Mouse (Mus musculus): ENCODE measurements around the gene Rbfox3. TPM values are rescaled to one million over a fixed set of nuclear protein-coding genes. Genes with fewer than 3 reads are reported as not detected.

Rbfox3 gene
- total and polyA plus RNA-seq, 3 experiments = not detected

DNA sequence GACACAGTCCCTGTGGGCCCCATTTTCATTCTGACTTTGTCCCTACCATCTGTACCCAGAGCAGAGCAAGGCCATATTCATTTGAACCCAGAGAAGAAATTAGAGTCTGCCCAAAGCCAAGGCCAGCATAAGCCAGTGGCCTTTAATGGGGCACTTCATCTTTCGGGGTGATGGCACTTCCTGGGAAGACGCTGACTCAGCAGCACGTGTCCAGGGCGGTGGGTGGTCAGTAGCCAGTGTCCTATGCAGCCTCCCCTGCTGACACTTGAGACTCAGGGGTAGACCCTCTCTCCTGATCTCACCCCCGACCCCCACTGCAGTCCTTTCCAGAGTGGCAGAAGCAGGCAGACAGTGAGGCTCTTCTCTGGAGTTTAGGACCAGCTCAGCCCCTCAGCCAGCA is 283.9 kb downstream of the Rbfox3 start:
- dilution Hi-C loops (cut with MboI; ENCODE audit: extremely low pct_ligation_motif_present, extremely low pct_unique_long_range_greater_than_20kb, low sequenced_read_pairs) = no loop called here
- Histone ChIP-seq H3K4me2 (ENCODE audit: insufficient read depth, low read depth, poor library complexity, severe bottlenecking) (no peak overlapping the region), H3K9ac (ENCODE audit: insufficient read depth, low read depth) (no peak overlapping the region), H3K79me2 (replicated peaks; ENCODE audit: control insufficient read depth, extremely low read depth, insufficient read depth, poor library complexity, severe bottlenecking) (no peaks in the 10 kb centered on the region), H3K36me3 (replicated peaks in 1 of 2; ENCODE audit: control insufficient read depth in 1 of 2, insufficient read depth in 1 of 2, low read length in 1 of 2) (no peaks in the 10 kb centered on the region), H3K27ac (ENCODE audit: insufficient read depth, low read depth) (no peak overlapping the region), H3K4me3 (replicated peaks in 1 of 3; ENCODE audit: low read depth in 2 of 3, low read length in 2 of 3, poor library complexity in 1 of 3) (no peak overlapping the region), H3K9me3 (replicated peaks; ENCODE audit: low read length) (peaks cover 11% of the 10 kb centered on the region), H3K27me3 (replicated peaks) (peaks cover 91% of the 10 kb centered on the region), H3K4me1 (ENCODE audit: control insufficient read depth in 1 of 2, insufficient read depth in 2 of 2) (no peaks in the 10 kb centered on the region)
- in situ Hi-C loops (cut with MboI; ENCODE audit: low pct_ligation_motif_present, low pct_unique_long_range_greater_than_20kb, low sequenced_read_pairs) = no loop called here
- no peak for TF ChIP-seq JUN (IDR thresholded peaks at IDR 0.05; ENCODE audit: insufficient read depth, low read depth, low read length)
- TF ChIP-seq MAFK (IDR thresholded peaks at IDR 0.05; ENCODE audit: insufficient replicate concordance, low read length) = peak; percentile 74; the same call in 1 of the 2 replicates
- no peak for DNase-seq (ENCODE audit: extremely low read depth)

GRCm38 (mm10) chr11:118620869-118621268 is 290.5 kb downstream of the Rbfox3 start:
- H3K27me3 ChIP-seq (replicated peaks) = peaks cover 93% of the 10 kb centered on the region

GRCm38 (mm10) chr11:118614126-118614525 is 297.3 kb downstream of the Rbfox3 start:
- H3K27me3 ChIP-seq (replicated peaks) = peaks cover 94% of the 10 kb centered on the region
- H3K4me2 ChIP-seq (ENCODE audit: insufficient read depth, low read depth, poor library complexity, severe bottlenecking) = no peak overlapping the region
- H3K4me3 ChIP-seq (replicated peaks in 1 of 3; ENCODE audit: low read depth in 2 of 3, low read length in 2 of 3, poor library complexity in 1 of 3) = no peak overlapping the region
- dilution Hi-C loops (cut with MboI; ENCODE audit: extremely low pct_ligation_motif_present, extremely low pct_unique_long_range_greater_than_20kb, low sequenced_read_pairs) (no loop called here), in situ Hi-C loops (cut with MboI; ENCODE audit: low pct_ligation_motif_present, low pct_unique_long_range_greater_than_20kb, low sequenced_read_pairs) (no loop called here)
- DNase-seq (ENCODE audit: extremely low read depth) = no peak
- H3K4me1 ChIP-seq (ENCODE audit: control insufficient read depth in 1 of 2, insufficient read depth in 2 of 2) = no peaks in the 10 kb centered on the region
- H3K36me3 ChIP-seq (replicated peaks in 1 of 2; ENCODE audit: control insufficient read depth in 1 of 2, insufficient read depth in 1 of 2, low read length in 1 of 2) = no peaks in the 10 kb centered on the region
- no peak overlapping the region for H3K9ac ChIP-seq (ENCODE audit: insufficient read depth, low read depth)
- H3K27ac ChIP-seq (ENCODE audit: insufficient read depth, low read depth) = no peak overlapping the region
- no peak for TF ChIP-seq USF2 (conservative IDR thresholded peaks at IDR 0.05; ENCODE audit: low read depth, low read length)
- no peak for TF ChIP-seq CHD1 (IDR thresholded peaks at IDR 0.05; ENCODE audit: low read depth, low read length)
- TF ChIP-seq HCFC1 (IDR thresholded peaks at IDR 0.05; ENCODE audit: low read depth, low read length) = no peak
- no peak for TF ChIP-seq NELFE (IDR thresholded peaks at IDR 0.05; ENCODE audit: low read depth, low read length)
- TF ChIP-seq ZKSCAN1 (IDR thresholded peaks at IDR 0.05; ENCODE audit: borderline replicate concordance, low read depth, low read length) = no peak
- TF ChIP-seq CTCF (conservative IDR thresholded peaks at IDR 0.05 in 1 of 2, IDR thresholded peaks at IDR 0.05 in 1 of 2; ENCODE audit: low read depth in 2 of 2, low read length in 2 of 2) = no peak
- TF ChIP-seq JUND (conservative IDR thresholded peaks at IDR 0.05; ENCODE audit: low read depth, low read length) = no peak
- TF ChIP-seq KAT2A (IDR thresholded peaks at IDR 0.05; ENCODE audit: insufficient replicate concordance, low read length) = no peak
- no peak for TF ChIP-seq ELF1 (IDR thresholded peaks at IDR 0.05; ENCODE audit: low read depth, low read length)
- no peak for TF ChIP-seq IRF4 (IDR thresholded peaks at IDR 0.05; ENCODE audit: low read depth, low read length)
- no peaks in the 10 kb centered on the region for H3K79me2 ChIP-seq (replicated peaks; ENCODE audit: control insufficient read depth, extremely low read depth, insufficient read depth, poor library complexity, severe bottlenecking)
- no peaks in the 10 kb centered on the region for H3K9me3 ChIP-seq (replicated peaks; ENCODE audit: low read length)

More at GRCm38 (mm10) chr11:118620869-118621268, 290.5 kb downstream of the Rbfox3 start:
- Histone ChIP-seq H3K36me3 (replicated peaks in 1 of 2; ENCODE audit: control insufficient read depth in 1 of 2, insufficient read depth in 1 of 2, low read length in 1 of 2) (no peaks in the 10 kb centered on the region), H3K27ac (ENCODE audit: insufficient read depth, low read depth) (no peak overlapping the region), H3K4me1 (ENCODE audit: control insufficient read depth in 1 of 2, insufficient read depth in 2 of 2) (no peaks in the 10 kb centered on the region), H3K4me2 (ENCODE audit: insufficient read depth, low read depth, poor library complexity, severe bottlenecking) (no peak overlapping the region), H3K9ac (ENCODE audit: insufficient read depth, low read depth) (no peak overlapping the region), H3K4me3 (replicated peaks in 1 of 3; ENCODE audit: low read depth in 2 of 3, low read length in 2 of 3, poor library complexity in 1 of 3) (no peak overlapping the region), H3K9me3 (replicated peaks; ENCODE audit: low read length) (peaks cover 11% of the 10 kb centered on the region), H3K79me2 (replicated peaks; ENCODE audit: control insufficient read depth, extremely low read depth, insufficient read depth, poor library complexity, severe bottlenecking) (no peaks in the 10 kb centered on the region)
- DNase-seq (ENCODE audit: extremely low read depth) = no peak
- TF ChIP-seq ZMIZ1 (IDR thresholded peaks at IDR 0.05; ENCODE audit: low read depth, low read length) (no peak), MAZ (IDR thresholded peaks at IDR 0.05; ENCODE audit: low read depth, low read length) (no peak), PAX5 (IDR thresholded peaks at IDR 0.05; ENCODE audit: low read length) (no peak), JUND (conservative IDR thresholded peaks at IDR 0.05; ENCODE audit: low read depth, low read length) (no peak)
- dilution Hi-C loops (cut with MboI; ENCODE audit: extremely low pct_ligation_motif_present, extremely low pct_unique_long_range_greater_than_20kb, low sequenced_read_pairs) (no loop called here), in situ Hi-C loops (cut with MboI; ENCODE audit: low pct_ligation_motif_present, low pct_unique_long_range_greater_than_20kb, low sequenced_read_pairs) (no loop called here)

Data from CH12.LX (cell line).